In the genomic region with DNA sequence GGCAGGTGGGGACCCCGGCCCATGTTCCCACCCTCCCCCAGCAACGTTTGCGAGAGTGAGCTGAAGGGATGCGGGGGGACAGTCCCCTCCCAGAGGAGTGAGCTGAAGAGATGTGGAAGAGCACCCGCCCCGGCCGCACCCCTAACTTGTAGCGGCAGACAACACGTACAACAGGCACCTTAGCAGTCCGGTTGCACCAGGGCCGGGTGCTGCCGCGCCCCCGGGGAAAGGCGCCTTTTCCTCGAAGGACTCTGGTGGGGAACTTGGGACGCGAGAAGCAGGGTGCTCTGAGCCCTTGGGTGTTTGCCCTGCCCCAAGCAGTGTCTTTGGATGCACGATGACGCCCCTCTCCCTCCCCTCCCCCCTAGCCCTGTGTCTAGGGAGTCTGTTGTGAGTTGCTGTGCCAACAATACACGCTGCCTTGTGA, we compare ENCODE assay signal across 8 mouse cellular contexts. TPM values are rescaled to one million over a fixed set of nuclear protein-coding genes. Genes with fewer than 3 reads are reported as not detected.
DNase-seq lines count a peak whose midpoint lies in the region; ATAC-seq and TF ChIP-seq lines count a peak whose summit lies in the region.

No protein-coding gene starts in this region.

- H3K27ac ChIP-seq in ES-Bruce4 (ENCODE audit: insufficient read depth, low read length) = no peak overlapping the region
- H3K27ac ChIP-seq in embryonic facial prominence, embryonic 13.5 days = peak overlapping the region; percentile 98
- peak overlapping the region; percentile 99 for H3K27ac ChIP-seq in intestine, embryonic 15.5 days
- peak overlapping the region; percentile 96 for H3K27ac ChIP-seq in lung, postnatal 0 days (ENCODE audit: low read length)

- no peaks in the 10 kb centered on the region for H3K9me3 ChIP-seq in ES-Bruce4 (replicated peaks; ENCODE audit: control insufficient read depth, insufficient read depth, low read length, poor library complexity, severe bottlenecking)
- H3K9me3 ChIP-seq in embryonic facial prominence, embryonic 13.5 days = peaks cover 4% of the 10 kb centered on the region; the same call in 1 of the 2 replicates
- no peaks in the 10 kb centered on the region for H3K9me3 ChIP-seq in intestine, embryonic 15.5 days
- no peaks in the 10 kb centered on the region for H3K9me3 ChIP-seq in lung, postnatal 0 days (ENCODE audit: low read length)

- no peak for TF ChIP-seq CTCF in ES-Bruce4 (IDR thresholded peaks at IDR 0.05; ENCODE audit: low read depth, low read length)
- no peak for TF ChIP-seq CTCF in lung, postnatal 0 days (IDR thresholded peaks at IDR 0.05)

- peak; percentile 39 for DNase-seq in gastrocnemius, postnatal 25 days
- no peak for DNase-seq in gastrocnemius, adult 8-10 months (ENCODE audit: low spot score in 2 of 2)
- peak; percentile 50 for DNase-seq in lung, postnatal 0 days (ENCODE audit: low spot score)
- peak; percentile 66 for DNase-seq in retina, postnatal 1 day
- DNase-seq in T-cell, adult 2 months (ENCODE audit: low spot score) = no peak

- H3K4me2 ChIP-seq in embryonic facial prominence, embryonic 13.5 days = peak overlapping the region; percentile 83
- H3K4me2 ChIP-seq in intestine, embryonic 15.5 days (replicated peaks) = peak overlapping the region; percentile 85
- H3K4me2 ChIP-seq in lung, postnatal 0 days (replicated peaks; ENCODE audit: low read depth, low read length) = peak overlapping the region; percentile 96

- no peaks in the 10 kb centered on the region for H3K4me1 ChIP-seq in ES-Bruce4 (ENCODE audit: control insufficient read depth, insufficient read depth, low read length)
- peaks cover 16% of the 10 kb centered on the region for H3K4me1 ChIP-seq in embryonic facial prominence, embryonic 13.5 days
- H3K4me1 ChIP-seq in intestine, embryonic 15.5 days (replicated peaks) = peaks cover 16% of the 10 kb centered on the region
- 0 out of 2 replicates have a peak, but pooled peaks cover 4% of the 10 kb centered on the region for H3K4me1 ChIP-seq in lung, postnatal 0 days (ENCODE audit: insufficient read depth, low read depth, low read length)

- peak overlapping the region; percentile 31 for H3K9ac ChIP-seq in ES-Bruce4 (ENCODE audit: low read depth, poor library complexity, severe bottlenecking)
- peak overlapping the region; percentile 93 for H3K9ac ChIP-seq in embryonic facial prominence, embryonic 13.5 days
- H3K9ac ChIP-seq in intestine, embryonic 15.5 days = peak overlapping the region; percentile 94
- peak overlapping the region; percentile 87 for H3K9ac ChIP-seq in lung, postnatal 0 days (replicated peaks; ENCODE audit: low read depth)

- no peak for TF ChIP-seq EP300 in ES-Bruce4 (IDR thresholded peaks at IDR 0.05; ENCODE audit: insufficient read depth, low read depth, low read length)
- TF ChIP-seq EP300 in lung, postnatal 0 days (IDR thresholded peaks at IDR 0.05) = no peak

- no peaks in the 10 kb centered on the region for H3K36me3 ChIP-seq in ES-Bruce4 (ENCODE audit: control insufficient read depth, insufficient read depth, low read length, poor library complexity, severe bottlenecking)
- H3K36me3 ChIP-seq in embryonic facial prominence, embryonic 13.5 days = peaks cover 31% of the 10 kb centered on the region
- no peaks in the 10 kb centered on the region; the same call in 1 of the 2 replicates for H3K36me3 ChIP-seq in intestine, embryonic 15.5 days
- no peaks in the 10 kb centered on the region for H3K36me3 ChIP-seq in lung, postnatal 0 days (ENCODE audit: insufficient read depth, low read length)

- 0 out of 2 replicates have a peak, but pooled peaks cover 2% of the 10 kb centered on the region for H3K27me3 ChIP-seq in ES-Bruce4 (ENCODE audit: control insufficient read depth, insufficient read depth, low read length, poor library complexity, severe bottlenecking)
- no peaks in the 10 kb centered on the region for H3K27me3 ChIP-seq in embryonic facial prominence, embryonic 13.5 days
- no peaks in the 10 kb centered on the region for H3K27me3 ChIP-seq in intestine, embryonic 15.5 days (replicated peaks)
- no peaks in the 10 kb centered on the region for H3K27me3 ChIP-seq in lung, postnatal 0 days (replicated peaks; ENCODE audit: insufficient read depth, low read length)

- ATAC-seq in embryonic facial prominence, embryonic 13.5 days (ENCODE audit: insufficient number of reproducible peaks, insufficient read depth, low FRiP score, low TSS enrichment, low read depth) = peak; percentile 53
- peak; percentile 83 for ATAC-seq in intestine, embryonic 15.5 days
- peak; percentile 53 for ATAC-seq in lung, postnatal 0 days

- H3K4me3 ChIP-seq in ES-Bruce4 (ENCODE audit: low read depth, low read length) = peak overlapping the region; percentile 82
- H3K4me3 ChIP-seq in embryonic facial prominence, embryonic 13.5 days = peak overlapping the region; percentile 81
- peak overlapping the region; percentile 83 for H3K4me3 ChIP-seq in intestine, embryonic 15.5 days (replicated peaks)
- H3K4me3 ChIP-seq in lung, postnatal 0 days (ENCODE audit: low read depth, low read length) = peak overlapping the region; percentile 78

- under 1% methylated on average over 21 of the region's 21 CpGs for WGBS in embryonic facial prominence, embryonic 13.5 days
- 1% methylated on average over 21 of the region's 21 CpGs for WGBS in intestine, embryonic 15.5 days
- 0% methylated on average over 19 of the region's 21 CpGs for WGBS in lung, postnatal 0 days

- TF ChIP-seq POLR2A in ES-Bruce4 (IDR thresholded peaks at IDR 0.05; ENCODE audit: insufficient read depth, low read length) = no peak

RNA-seq across cellular contexts. Expression of a gene that starts 0.6 kb away (rescaled TPM):
- 1 to 10 TPM; 2.7 to 2.8 TPM for total RNA-seq in gastrocnemius, postnatal 25 days (2021)
- 1 to 10 TPM; 5.0 to 6.5 (median 5.7) TPM for total RNA-seq in gastrocnemius, adult 8-10 months (2022)
- polyA plus RNA-seq in ES-Bruce4 (2011; ENCODE audit: insufficient read depth, insufficient read length, low read depth, missing spikeins) = 0.40 and 0.52 TPM in 2 replicates
- 2.9 and 3.0 TPM in 2 replicates for polyA plus RNA-seq in embryonic facial prominence, embryonic 13.5 days (2015; fragmentation: Nextera tagmentation; extraction: Ambion mirVana)
- polyA plus RNA-seq in intestine, embryonic 15.5 days (2015; fragmentation: Nextera tagmentation; extraction: Ambion mirVana) = 1.8 TPM in 2 replicates
- polyA plus RNA-seq in lung, postnatal 0 days (2015; fragmentation: Nextera tagmentation; extraction: Ambion mirVana) = 0.90 and 1.00 TPM in 2 replicates

Comparison
In these comparisons a context has a peak if more than half of its experiments do, and no peak if none do; other contexts are left out.
1. DNase-seq: peak in gastrocnemius, postnatal 25 days (single experiment), lung, postnatal 0 days (single experiment) and retina, postnatal 1 day (single experiment); none in gastrocnemius, adult 8-10 months (0 of 2) and T-cell, adult 2 months (single experiment).
2. H3K9ac ChIP-seq: peak in every context shown above with its lines; median percentile 94 in intestine, embryonic 15.5 days; 93 in embryonic facial prominence, embryonic 13.5 days; 87 in lung, postnatal 0 days; 31 in ES-Bruce4.
3. Peak in every context shown above with its lines, with median percentiles within 50 percentile points of each other: H3K4me3 ChIP-seq, ATAC-seq and H3K4me2 ChIP-seq.